Comparison of ENCODE assay signal across 8 mouse cellular contexts in the genomic region with DNA sequence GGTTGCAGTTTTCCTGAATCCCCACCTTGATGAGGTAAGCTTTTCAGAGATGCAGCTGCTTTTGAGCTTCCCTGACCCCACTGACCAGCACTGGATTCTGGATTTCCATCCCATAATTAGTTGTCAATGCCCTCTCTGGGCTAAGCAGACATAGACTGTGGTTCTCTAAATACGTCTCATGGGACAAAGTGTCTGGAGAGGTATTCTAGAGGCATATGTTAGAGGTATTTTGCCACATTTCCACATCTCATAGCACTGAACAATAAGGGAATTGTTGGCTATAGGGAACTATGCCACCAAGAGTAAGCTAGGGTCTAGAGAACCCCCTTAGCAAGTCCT. TPM values are rescaled to one million over a fixed set of nuclear protein-coding genes. Genes with fewer than 3 reads are reported as not detected.
DNase-seq lines count a peak whose midpoint lies in the region; ATAC-seq and TF ChIP-seq lines count a peak whose summit lies in the region.

No protein-coding gene starts in this region.

- 0 out of 2 replicates have a peak, but pooled peaks have one; percentile 11 for ATAC-seq in lung, embryonic 15.5 days (ENCODE audit: borderline replicate concordance, extremely low read depth, low FRiP score, low TSS enrichment)
- peak; percentile 44; the same call in 1 of the 2 replicates for ATAC-seq in forebrain, embryonic 13.5 days
- peak; percentile 32; the same call in 1 of the 2 replicates for ATAC-seq in limb, embryonic 13.5 days (ENCODE audit: low FRiP score, low read depth)

- no peaks in the 10 kb centered on the region for H3K27me3 ChIP-seq in lung, embryonic 15.5 days
- H3K27me3 ChIP-seq in forebrain, embryonic 13.5 days, result no peaks in the 10 kb centered on the region
- H3K27me3 ChIP-seq in limb, embryonic 13.5 days, result no peaks in the 10 kb centered on the region

- H3K36me3 ChIP-seq in lung, embryonic 15.5 days, result no peaks in the 10 kb centered on the region
- H3K36me3 ChIP-seq in forebrain, embryonic 13.5 days (ENCODE audit: poor library complexity, severe bottlenecking), result no peaks in the 10 kb centered on the region
- no peaks in the 10 kb centered on the region for H3K36me3 ChIP-seq in limb, embryonic 13.5 days

- H3K4me3 ChIP-seq in lung, embryonic 15.5 days, result peak overlapping the region; percentile 41
- no peak overlapping the region for H3K4me3 ChIP-seq in forebrain, embryonic 13.5 days
- peak overlapping the region; percentile 34 for H3K4me3 ChIP-seq in limb, embryonic 13.5 days
- peak overlapping the region; percentile 46 for H3K4me3 ChIP-seq in olfactory bulb, adult 2 months (ENCODE audit: insufficient read depth, low read depth, low read length)

- DNase-seq in lung, postnatal 25 days (ENCODE audit: low spot score), result no peak
- no peak for DNase-seq in right cerebral cortex, postnatal 14 days
- DNase-seq in kidney, adult 9 months, result no peak
- no peak for DNase-seq in urinary bladder, postnatal 10 days (ENCODE audit: low spot score)

- TF ChIP-seq CTCF in olfactory bulb, adult 2 months (IDR thresholded peaks at IDR 0.05; ENCODE audit: insufficient read depth, low read depth, low read length), result no peak

- peak overlapping the region; percentile 52 for H3K9ac ChIP-seq in lung, embryonic 15.5 days
- no peak overlapping the region for H3K9ac ChIP-seq in forebrain, embryonic 13.5 days
- peak overlapping the region; percentile 43; the same call in 1 of the 2 replicates for H3K9ac ChIP-seq in limb, embryonic 13.5 days

- WGBS in lung, embryonic 15.5 days, result 37% methylated on average over 1 of the region's 1 CpGs
- 31% methylated on average over 1 of the region's 1 CpGs for WGBS in forebrain, embryonic 13.5 days
- WGBS in limb, embryonic 13.5 days, result 49% methylated on average over 1 of the region's 1 CpGs
- WGBS in olfactory bulb, adult 2 months, result 58% methylated on average over 1 of the region's 1 CpGs

- no peaks in the 10 kb centered on the region for H3K4me1 ChIP-seq in lung, embryonic 15.5 days
- 0 out of 2 replicates have a peak, but pooled peaks cover 7% of the 10 kb centered on the region for H3K4me1 ChIP-seq in forebrain, embryonic 13.5 days
- H3K4me1 ChIP-seq in limb, embryonic 13.5 days, result peaks cover 9% of the 10 kb centered on the region
- H3K4me1 ChIP-seq in olfactory bulb, adult 2 months (ENCODE audit: control insufficient read depth, insufficient read depth, low read length), result no peaks in the 10 kb centered on the region

- H3K27ac ChIP-seq in lung, embryonic 15.5 days, result 0 out of 2 replicates have a peak overlapping the region, but pooled peaks have one; percentile 35
- H3K27ac ChIP-seq in forebrain, embryonic 13.5 days, result no peak overlapping the region
- no peak overlapping the region for H3K27ac ChIP-seq in limb, embryonic 13.5 days
- peak overlapping the region; percentile 23; the same call in 1 of the 2 replicates for H3K27ac ChIP-seq in olfactory bulb, adult 2 months (ENCODE audit: insufficient read depth, low read depth, low read length)

- H3K9me3 ChIP-seq in lung, embryonic 15.5 days, result no peaks in the 10 kb centered on the region
- no peaks in the 10 kb centered on the region for H3K9me3 ChIP-seq in forebrain, embryonic 13.5 days (replicated peaks)
- no peaks in the 10 kb centered on the region for H3K9me3 ChIP-seq in limb, embryonic 13.5 days

- no peak for TF ChIP-seq POLR2A in olfactory bulb, adult 2 months (IDR thresholded peaks at IDR 0.05; ENCODE audit: insufficient read depth, low read depth, low read length)

- peak overlapping the region; percentile 55 for H3K4me2 ChIP-seq in lung, embryonic 15.5 days
- peak overlapping the region; percentile 36 for H3K4me2 ChIP-seq in forebrain, embryonic 13.5 days
- H3K4me2 ChIP-seq in limb, embryonic 13.5 days (replicated peaks), result peak overlapping the region; percentile 55

RNA-seq across cellular contexts. Expression of a gene that starts 0.2 kb away (rescaled TPM):
- 5.3 and 5.7 TPM in 2 replicates for polyA plus RNA-seq in lung, embryonic 15.5 days (2015; fragmentation: Nextera tagmentation; extraction: Ambion mirVana)
- polyA plus RNA-seq in forebrain, embryonic 13.5 days (2015; fragmentation: Nextera tagmentation; extraction: Ambion mirVana), result 7.6 and 8.4 TPM in 2 replicates
- polyA plus RNA-seq in limb, embryonic 13.5 days (2015; fragmentation: Nextera tagmentation; extraction: Ambion mirVana), result 7.3 and 7.6 TPM in 2 replicates
- not detected in 2 replicates for polyA plus RNA-seq in olfactory bulb, adult 2 months (2012; ENCODE audit: insufficient read depth, insufficient read length, low replicate concordance, missing spikeins)

Comparison
In these comparisons a context has a peak if more than half of its experiments do, and no peak if none do; other contexts are left out.
1. H3K27ac ChIP-seq: peak in lung, embryonic 15.5 days (single experiment) and olfactory bulb, adult 2 months (single experiment); none in forebrain, embryonic 13.5 days (single experiment) and limb, embryonic 13.5 days (single experiment).
2. Peak in every context shown above with its lines, with median percentiles within 50 percentile points of each other: ATAC-seq and H3K4me2 ChIP-seq.